ENCODE assay signal across 8 mouse cellular contexts in the genomic region with DNA sequence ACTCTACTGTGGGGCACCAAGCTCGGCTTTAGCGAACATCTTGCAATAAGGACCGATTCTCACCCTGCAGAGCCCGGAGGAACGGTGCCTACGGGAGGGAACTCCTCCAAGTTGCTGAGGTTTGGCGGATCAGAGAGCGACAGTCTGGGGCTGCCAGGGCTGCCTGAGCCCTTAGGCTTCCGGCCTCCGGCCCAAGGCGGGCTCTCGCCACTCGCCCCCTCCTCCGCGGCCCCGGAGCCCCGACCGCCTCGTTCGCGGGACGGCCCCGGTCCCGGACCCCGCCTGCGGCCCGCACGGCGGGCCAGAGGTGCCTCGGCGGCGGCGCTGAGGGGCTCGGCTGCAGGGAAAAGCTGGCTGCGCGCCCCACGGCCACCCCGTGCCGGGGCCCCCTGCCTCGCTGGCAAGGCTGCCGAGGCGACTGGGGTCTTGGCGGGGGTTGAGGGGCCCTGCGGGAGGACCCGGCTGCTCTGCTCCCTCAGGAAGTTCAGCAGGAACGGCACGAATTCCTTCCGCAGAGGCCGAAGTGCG.
A peak's percentile ranks its signal among the peaks of the same experiment; 100 is the strongest.
DNase-seq lines count a peak whose midpoint lies in the region; ATAC-seq and TF ChIP-seq lines count a peak whose summit lies in the region.

No protein-coding gene starts in this region.

- H3K27me3 ChIP-seq in forebrain, postnatal 0 days (ENCODE audit: insufficient read depth, low read length) = no peaks in the 10 kb centered on the region
- H3K27me3 ChIP-seq in liver, adult 2 months (ENCODE audit: control insufficient read depth, insufficient read depth, low read length) = no peaks in the 10 kb centered on the region
- H3K27me3 ChIP-seq in neural tube, embryonic 12.5 days (replicated peaks) = no peaks in the 10 kb centered on the region

- DNase-seq in frontal cortex, postnatal 36 days (ENCODE audit: low spot score in 2 of 2) = peak; percentile 20 to 21
- no peak for DNase-seq in frontal cortex, postnatal 25 days (ENCODE audit: low spot score in 2 of 2)
- DNase-seq in 3T3-L1 (ENCODE audit: low read depth, low spot score) (peak; percentile 46), adipocyte (ENCODE audit: low spot score) (peak; percentile 37)
- peak; percentile 17 for DNase-seq in forebrain, postnatal 0 days
- DNase-seq in liver, adult 2 months (ENCODE audit: extremely low read depth, low read depth, low spot score) = peak; percentile 5

- peak overlapping the region; percentile 74 for H3K9ac ChIP-seq in forebrain, postnatal 0 days
- peak overlapping the region; percentile 87 for H3K9ac ChIP-seq in liver, adult 2 months (ENCODE audit: low read depth, low read length)
- H3K9ac ChIP-seq in neural tube, embryonic 12.5 days = peak overlapping the region; percentile 95

- ATAC-seq in forebrain, postnatal 0 days = peak; percentile 11
- peak; percentile 51 for ATAC-seq in neural tube, embryonic 12.5 days (ENCODE audit: low FRiP score, low read depth)
- ATAC-seq in monocyte, adult 5-6 weeks (replicated peaks; ENCODE audit: insufficient number of reproducible peaks, low FRiP score, low TSS enrichment, poor library complexity, severe bottlenecking) = no peak

- no peak for TF ChIP-seq CTCF in forebrain, postnatal 0 days (IDR thresholded peaks at IDR 0.05; ENCODE audit: low read depth)
- no peak for TF ChIP-seq CTCF in liver, adult 2 months (IDR thresholded peaks at IDR 0.05; ENCODE audit: low read depth, low read length)

- H3K79me2 ChIP-seq in liver, adult 2 months (ENCODE audit: control insufficient read depth, insufficient read depth, low read length) = no peaks in the 10 kb centered on the region; the same call in 1 of the 2 replicates

- H3K27ac ChIP-seq in forebrain, postnatal 0 days (ENCODE audit: low read depth, low read length) = peak overlapping the region; percentile 85
- peak overlapping the region; percentile 69 for H3K27ac ChIP-seq in liver, adult 2 months (replicated peaks; ENCODE audit: insufficient read depth, low read depth, low read length)
- peak overlapping the region; percentile 82 for H3K27ac ChIP-seq in neural tube, embryonic 12.5 days

- peak overlapping the region; percentile 94 for H3K4me2 ChIP-seq in forebrain, postnatal 0 days (ENCODE audit: low read depth)
- peak overlapping the region; percentile 99 for H3K4me2 ChIP-seq in neural tube, embryonic 12.5 days (replicated peaks)

- H3K4me3 ChIP-seq in forebrain, postnatal 0 days (ENCODE audit: low read depth, low read length) = peak overlapping the region; percentile 82
- H3K4me3 ChIP-seq in liver, adult 2 months (ENCODE audit: insufficient read depth, low read depth, low read length) = peak overlapping the region; percentile 89
- H3K4me3 ChIP-seq in neural tube, embryonic 12.5 days = peak overlapping the region; percentile 99

- H3K4me1 ChIP-seq in forebrain, postnatal 0 days (ENCODE audit: insufficient read depth) = peaks cover 13% of the 10 kb centered on the region
- peaks cover 7% of the 10 kb centered on the region for H3K4me1 ChIP-seq in liver, adult 2 months (ENCODE audit: control insufficient read depth, insufficient read depth, low read length)
- peaks cover 29% of the 10 kb centered on the region for H3K4me1 ChIP-seq in neural tube, embryonic 12.5 days

- peaks cover 26% of the 10 kb centered on the region for H3K36me3 ChIP-seq in forebrain, postnatal 0 days (ENCODE audit: insufficient read depth)
- H3K36me3 ChIP-seq in liver, adult 2 months (ENCODE audit: control insufficient read depth, insufficient read depth, low read length) = peaks cover 21% of the 10 kb centered on the region
- H3K36me3 ChIP-seq in neural tube, embryonic 12.5 days = peaks cover 29% of the 10 kb centered on the region

- H3K9me3 ChIP-seq in forebrain, postnatal 0 days (ENCODE audit: low read length) = no peaks in the 10 kb centered on the region
- H3K9me3 ChIP-seq in neural tube, embryonic 12.5 days = no peaks in the 10 kb centered on the region

- no peak for TF ChIP-seq POLR2A in liver, adult 2 months (IDR thresholded peaks at IDR 0.05; ENCODE audit: extremely low read depth, insufficient read depth, low read length)

- WGBS in forebrain, postnatal 0 days = 10% methylated on average over 40 of the region's 50 CpGs
- under 1% methylated on average over 46 of the region's 50 CpGs for WGBS in liver, adult 2 months
- WGBS in neural tube, embryonic 12.5 days = under 1% methylated on average over 50 of the region's 50 CpGs

Comparison
In these comparisons a context has a peak if more than half of its experiments do, and no peak if none do; other contexts are left out.
1. DNase-seq: peak in frontal cortex, postnatal 36 days (2 of 2), 3T3-L1 (single experiment), adipocyte (single experiment), forebrain, postnatal 0 days (single experiment) and liver, adult 2 months (single experiment); none in frontal cortex, postnatal 25 days (0 of 2).
2. Peak in every context shown above with its lines, with median percentiles within 50 percentile points of each other: H3K27ac ChIP-seq, H3K4me3 ChIP-seq and H3K9ac ChIP-seq.